Mouse (Mus musculus) natural killer cell, adult 2 months (primary cell): Measurements from ENCODE around the gene Gm10053.

ENCODE experiments used
- DNase-seq, 2 experiments: peaks; one replicate each; pipeline ENCODE4 v3.0.0; 2022; ENCODE audit warnings: low spot score in 2 of 2

The Gm10053 gene

DNA sequence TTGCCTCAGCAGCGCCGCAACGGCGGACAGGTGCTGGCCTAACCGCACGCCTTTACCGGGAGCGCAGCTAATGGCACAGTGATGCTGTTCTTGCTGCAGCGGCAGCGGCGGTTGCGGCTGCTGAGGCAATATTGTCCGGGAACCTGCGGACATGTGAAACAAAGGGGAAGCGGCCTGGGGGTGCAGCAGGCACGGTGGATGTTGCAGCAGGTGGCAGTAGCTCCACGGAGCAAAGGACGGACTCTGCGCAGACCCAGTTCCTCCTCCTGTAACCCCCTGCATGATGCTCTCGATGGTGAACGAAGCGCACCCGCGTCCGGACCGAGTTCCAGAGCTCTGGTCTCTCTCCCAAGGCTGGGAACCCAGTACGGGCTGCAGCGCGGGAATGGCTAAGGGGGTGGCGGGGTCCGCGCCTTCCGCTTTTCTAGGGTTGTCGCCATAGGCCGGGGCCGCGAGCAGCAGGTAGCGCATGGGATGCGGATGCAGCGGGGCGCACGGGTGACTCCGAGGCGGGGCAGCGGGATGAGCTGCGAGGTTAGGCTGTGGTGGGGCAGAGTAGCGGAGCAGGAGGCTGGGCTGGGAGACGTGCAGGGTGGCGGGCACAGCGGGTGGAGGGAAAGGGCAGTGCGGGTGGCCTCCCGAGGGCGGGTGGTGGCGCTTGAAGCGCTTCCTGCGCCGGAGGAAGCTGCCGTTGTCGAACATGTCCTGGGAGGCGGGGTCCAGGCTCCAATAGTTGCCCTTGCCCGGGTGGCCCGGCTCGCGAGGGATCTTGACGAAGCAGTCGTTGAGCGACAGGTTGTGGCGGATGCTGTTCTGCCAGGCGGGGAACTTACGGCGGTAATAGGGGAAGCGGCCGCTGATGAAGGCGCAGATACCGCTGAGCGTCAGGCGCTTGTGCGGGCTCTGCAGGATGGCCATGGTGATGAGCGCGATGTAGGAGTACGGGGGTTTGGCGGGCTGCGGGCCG, 24.4 kb downstream of the Gm10053 start:
- peak; percentile 7 to 26 for DNase-seq

DNA sequence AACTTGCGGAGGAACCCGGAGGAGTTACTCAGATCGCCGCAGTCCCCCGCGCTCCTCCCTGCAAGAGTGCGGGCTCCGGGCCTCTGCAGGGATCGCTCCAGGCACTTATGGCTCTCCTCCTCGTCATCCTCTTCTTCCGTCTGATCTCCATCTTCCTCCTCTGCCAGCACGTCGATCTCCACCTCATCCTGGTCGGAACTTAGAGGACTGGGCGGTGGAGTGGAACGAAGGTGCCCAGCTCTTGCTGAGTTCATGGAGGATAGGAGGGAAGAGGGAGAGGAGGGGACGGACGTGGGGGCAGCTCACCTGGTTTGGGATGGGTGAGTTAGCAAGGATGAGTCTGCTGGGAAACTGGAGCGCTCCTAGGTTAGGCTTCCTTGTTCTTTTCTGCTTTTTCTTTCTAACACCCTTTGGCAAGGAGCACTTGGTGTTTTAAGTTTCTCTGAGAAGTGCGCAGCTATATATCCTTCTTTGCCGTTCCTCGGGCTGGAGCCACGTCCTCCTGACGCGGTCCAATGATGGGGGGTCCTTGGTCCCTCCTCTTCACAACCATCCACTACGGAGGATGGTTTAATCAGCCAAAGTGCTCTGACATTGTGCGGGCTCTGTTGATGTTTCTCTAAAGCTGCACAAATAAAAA, 25.2 kb downstream of the Gm10053 start, which contains the start of gene Foxd4:
Gene Foxd4 (minus strand): TSS at position 617 of the 640 bp plus-strand sequence.
- DNase-seq, result no peak

DNA sequence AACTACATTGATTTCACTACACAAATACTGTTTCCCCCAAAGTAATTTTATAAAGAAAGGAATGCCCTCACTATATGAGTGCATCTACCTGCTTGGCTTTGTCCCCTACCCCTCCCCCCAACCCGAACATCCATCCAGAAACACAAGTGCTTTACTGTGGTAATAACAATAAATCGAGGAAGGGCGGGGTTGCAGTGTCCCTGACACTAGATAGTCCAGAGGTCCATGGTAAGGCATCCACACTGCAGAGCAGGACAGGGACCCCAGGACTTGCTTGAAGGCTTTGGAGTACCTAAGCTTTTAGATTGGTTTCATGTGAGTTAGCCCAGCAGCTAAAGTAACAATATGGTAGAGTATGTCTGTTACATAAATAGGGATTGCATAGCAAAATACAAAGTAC, 26.2 kb downstream of the Gm10053 start:
- no peak for DNase-seq

DNA sequence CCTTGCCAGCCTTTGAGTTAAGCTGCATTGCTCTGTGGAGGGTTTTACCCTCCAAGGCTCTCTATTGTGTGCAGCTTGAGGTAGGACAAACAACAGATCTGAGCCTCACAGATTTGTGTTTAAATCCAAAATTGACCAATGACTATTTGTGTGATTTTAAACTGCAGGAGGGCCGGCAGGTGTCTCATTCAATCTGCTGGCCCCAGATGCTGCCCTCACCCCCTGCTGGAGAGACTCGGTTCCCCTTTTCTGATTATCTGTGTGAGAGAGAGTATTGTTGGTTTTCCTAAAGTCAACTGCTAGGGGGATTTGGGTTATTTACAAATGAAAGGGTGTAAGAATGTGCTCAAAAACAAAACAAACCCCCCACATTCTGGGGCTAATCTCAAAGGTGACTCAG, 26.8 kb downstream of the Gm10053 start:
- no peak for DNase-seq

DNA sequence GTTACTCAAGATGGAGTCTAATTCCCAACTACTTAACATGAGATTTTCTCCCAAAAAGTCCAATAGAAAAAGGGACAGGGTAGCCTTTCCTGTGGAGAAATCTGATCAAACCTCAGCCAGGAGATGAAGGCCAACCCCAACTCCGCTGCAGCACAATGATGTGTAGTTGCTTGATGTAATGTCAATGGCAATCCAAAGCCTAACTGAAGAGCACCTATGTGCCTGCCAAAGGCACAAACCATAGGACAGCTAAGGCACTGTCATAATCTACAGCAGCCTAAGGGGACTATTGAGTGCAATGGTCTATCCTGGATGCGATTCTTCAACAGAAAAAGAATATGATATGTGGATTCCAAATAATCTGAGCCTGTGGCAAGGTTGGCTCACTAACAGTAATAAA, 27.3 kb downstream of the Gm10053 start:
- no peak for DNase-seq

DNA sequence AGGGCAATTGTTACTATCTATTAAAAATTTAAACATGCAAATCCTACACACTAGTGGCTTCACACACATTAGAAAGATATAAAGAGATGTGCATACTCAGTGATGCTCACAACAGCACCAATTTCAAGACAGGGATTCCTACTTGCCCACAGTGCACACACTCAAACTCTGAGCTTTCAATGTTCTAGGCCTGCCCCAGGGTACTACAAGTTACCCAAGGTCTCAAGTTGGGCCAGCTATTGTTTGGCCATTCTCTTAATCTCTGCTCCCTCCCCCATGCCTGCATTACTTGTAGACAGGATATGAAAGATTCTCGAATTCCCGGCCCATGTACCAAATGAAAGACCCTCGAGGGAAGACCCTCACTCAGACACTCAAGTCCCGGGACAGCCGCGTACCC, 32.2 kb downstream of the Gm10053 start:
- DNase-seq, result no peak

DNA sequence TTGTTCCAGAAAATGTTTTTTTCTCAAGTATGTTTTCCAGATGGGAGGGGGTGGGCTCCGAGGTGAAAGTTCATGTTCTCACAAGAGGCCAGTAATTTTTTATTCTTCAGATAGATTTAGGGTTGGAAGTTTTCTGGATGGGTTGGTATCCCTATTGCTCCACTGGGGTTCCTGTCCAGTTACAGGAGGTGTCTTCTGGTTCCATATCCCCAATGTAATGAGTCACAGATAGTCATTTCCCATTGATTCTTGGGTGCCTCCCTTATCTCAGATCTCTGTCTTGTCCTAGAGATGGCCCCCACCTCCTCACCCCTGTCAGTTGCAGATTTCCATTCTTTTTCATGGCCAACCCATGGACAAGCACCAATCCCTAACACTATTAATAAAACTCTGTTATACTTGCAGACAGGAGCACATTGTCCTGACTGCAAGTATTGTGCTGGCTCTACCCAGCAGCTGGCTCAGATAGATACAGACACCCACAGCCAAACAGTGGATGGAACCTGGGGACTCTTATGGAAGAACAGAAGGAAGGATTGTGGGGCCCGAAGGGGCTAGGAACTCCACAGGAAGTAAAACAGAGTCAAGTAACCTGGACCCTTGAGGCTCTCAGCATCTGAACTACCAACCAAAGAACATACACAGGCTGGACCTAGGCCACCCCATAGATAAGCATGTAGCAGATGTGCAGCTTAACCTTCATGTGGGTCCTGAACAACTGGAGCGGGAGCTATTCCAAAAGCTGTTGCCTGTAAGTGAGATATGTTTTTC, 33.1 kb downstream of the Gm10053 start:
- DNase-seq, result no peak

DNA sequence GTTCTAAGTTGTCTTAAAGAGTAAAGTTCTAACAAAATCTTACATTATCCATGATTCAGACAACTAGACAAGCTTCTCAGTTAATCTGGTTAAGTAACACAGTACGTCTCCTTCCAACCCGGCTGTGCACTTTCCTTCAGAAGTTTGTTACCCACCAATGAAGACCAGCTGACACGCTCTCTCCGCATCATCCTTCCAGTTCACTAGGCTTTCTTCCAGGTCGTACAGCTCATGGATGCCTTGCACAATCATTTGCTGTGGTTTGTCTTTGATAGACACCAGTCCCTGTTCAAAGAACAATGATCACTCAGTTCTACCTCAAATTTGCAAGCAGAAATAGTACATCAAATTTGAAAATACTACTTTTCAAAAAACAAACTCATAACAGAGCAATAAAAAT, 45.4 kb downstream of the Gm10053 start:
- no peak for DNase-seq
